Mouse (Mus musculus) heart, postnatal 0 days (tissue): ENCODE results near the gene Wwox. TPM values are rescaled to one million over a fixed set of nuclear protein-coding genes. Genes with fewer than 3 reads are reported as not detected.

Experiments
- ATAC-seq: fragments of 200-750 bp; cut with Nextera tagmentation; 2 replicates; pipeline ENCODE4 v1.8.0; 2017; ENCODE audit warnings: low read depth, moderate number of reproducible peaks, moderate library complexity; ENCODE audit not compliant: insufficient read depth
- DNase-seq: peaks from one replicate; pipeline ENCODE4 v3.0.0-alpha.2; 2016; ENCODE audit warnings: low spot score
- H3K27ac ChIP-seq: fragments of 300-500 bp; sonication (generic); 2 replicates; pipeline ENCODE4 v1.5.1; 2014; ENCODE audit warnings: low read depth, mild to moderate bottlenecking
- H3K27me3 ChIP-seq: fragments of 300-500 bp; sonication (generic); 2 replicates; pipeline ENCODE4 v1.6.1; 2014; ENCODE audit warnings: low read length, mixed read lengths; ENCODE audit not compliant: control insufficient read depth, insufficient read depth
- H3K36me3 ChIP-seq: fragments of 300-500 bp; sonication (generic); replicated peaks from 2 replicates; pipeline ENCODE4 v1.6.1; 2014; ENCODE audit warnings: low read length, mixed read lengths; ENCODE audit not compliant: control insufficient read depth, insufficient read depth
- H3K4me1 ChIP-seq: fragments of 300-500 bp; sonication (generic); 2 replicates; pipeline ENCODE4 v1.6.1; 2014; ENCODE audit warnings: antibody characterized with exemption; ENCODE audit not compliant: control insufficient read depth, insufficient read depth
- H3K4me2 ChIP-seq: fragments of 300-500 bp; sonication (generic); 2 replicates; pipeline ENCODE4 v1.6.1; 2014; ENCODE audit warnings: low read depth, mild to moderate bottlenecking, low read length, moderate library complexity
- H3K4me3 ChIP-seq: fragments of 300-500 bp; sonication (generic); 2 replicates; pipeline ENCODE4 v1.5.1; 2014; ENCODE audit warnings: low read depth, low read length
- H3K9ac ChIP-seq: fragments of 300-500 bp; sonication (generic); replicated peaks from 2 replicates; pipeline ENCODE4 v1.6.1; 2014; ENCODE audit warnings: low read depth, low read length, mixed read lengths
- H3K9me3 ChIP-seq: fragments of 300-500 bp; sonication (generic); replicated peaks from 2 replicates; pipeline ENCODE4 v1.6.1; 2016; ENCODE audit warnings: low read length; ENCODE audit not compliant: control insufficient read depth
- CTCF ChIP-seq: IDR thresholded peaks from 2 replicates; pipeline ENCODE4 v1.5.1; 2016; ENCODE audit warnings: antibody characterized with exemption, control low read depth, low read depth
- EP300 ChIP-seq: IDR thresholded peaks from 2 replicates; pipeline ENCODE4 v1.6.1; 2016; ENCODE audit warnings: antibody characterized with exemption, low read depth
- WGBS: fragments of 180-500 bp; shearing (Covaris S2); extraction: QIAGEN DNeasy Blood & Tissue Kit; methylation state at CpG from one replicate; pipeline ENCODE4 v1.1.7; 2014; 5-methylcytosine and 5-hydroxymethylcytosine counted together
- polyA plus RNA-seq: library from polyadenylated mRNA; unstranded; fragments of >200 nt; fragmentation: Nextera tagmentation; extraction: Ambion mirVana; gene quantifications from 2 replicates; pipeline ENCODE4 v1.2.1, GENCODE M21; 2015
- total RNA-seq: library from RNA; depleted of rRNA; stranded (reverse); fragments of >200 nt; gene quantifications from 2 replicates; pipeline ENCODE4 v1.2.3, GENCODE M21; 2014; ENCODE audit warnings: low replicate concordance

The Wwox gene
- total and polyA plus RNA-seq, 2 experiments from 2014 or later: 7.5 to 9.6 TPM

DNA sequence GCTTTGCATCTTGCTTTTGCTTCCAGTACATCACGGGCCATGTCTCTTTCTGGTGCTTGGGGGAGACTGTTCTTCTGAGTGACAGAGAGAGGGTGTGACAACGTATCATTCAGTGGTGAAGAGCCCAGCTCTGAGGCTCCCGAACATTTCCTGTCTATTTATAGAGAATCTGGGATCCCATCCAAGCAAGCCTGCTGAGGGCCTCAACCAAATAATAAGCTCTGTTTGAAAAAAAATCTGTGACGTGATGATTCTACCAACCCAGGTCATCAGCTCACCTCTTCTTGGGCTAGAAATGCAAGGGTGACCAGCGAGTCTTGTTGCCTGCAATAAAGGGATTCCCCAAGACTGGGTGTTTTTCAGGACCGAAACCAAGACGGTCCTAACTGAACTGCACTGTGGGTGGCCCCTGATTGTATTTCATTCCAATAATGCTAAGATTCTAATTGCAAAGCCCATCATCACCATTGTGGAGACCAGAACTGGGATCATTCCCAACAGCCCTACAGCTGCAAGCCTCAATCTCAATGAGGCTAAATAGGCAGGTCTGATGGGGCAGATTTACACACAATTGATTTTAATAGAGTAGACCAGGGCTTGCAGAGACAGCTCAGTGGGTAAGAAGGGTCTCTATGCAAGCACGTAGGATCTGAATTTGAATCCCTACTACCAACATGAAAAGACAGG lies 936.0 kb downstream of the Wwox start:
- ATAC-seq (peak; percentile 87), DNase-seq (peak; percentile 88)
- no peak overlapping the region for H3K9ac ChIP-seq
- TF ChIP-seq EP300: no peak
- TF ChIP-seq CTCF: no peak
- peak overlapping the region; percentile 25; the same call in 1 of the 2 replicates for H3K4me2 ChIP-seq
- H3K27me3 ChIP-seq: no peaks in the 10 kb centered on the region
- peaks cover 11% of the 10 kb centered on the region for H3K4me1 ChIP-seq
- H3K36me3 ChIP-seq: no peaks in the 10 kb centered on the region
- H3K27ac ChIP-seq: no peak overlapping the region
- no peak overlapping the region for H3K4me3 ChIP-seq
- no peaks in the 10 kb centered on the region for H3K9me3 ChIP-seq
- WGBS: 29% methylated on average over 8 of the region's 8 CpGs

DNA sequence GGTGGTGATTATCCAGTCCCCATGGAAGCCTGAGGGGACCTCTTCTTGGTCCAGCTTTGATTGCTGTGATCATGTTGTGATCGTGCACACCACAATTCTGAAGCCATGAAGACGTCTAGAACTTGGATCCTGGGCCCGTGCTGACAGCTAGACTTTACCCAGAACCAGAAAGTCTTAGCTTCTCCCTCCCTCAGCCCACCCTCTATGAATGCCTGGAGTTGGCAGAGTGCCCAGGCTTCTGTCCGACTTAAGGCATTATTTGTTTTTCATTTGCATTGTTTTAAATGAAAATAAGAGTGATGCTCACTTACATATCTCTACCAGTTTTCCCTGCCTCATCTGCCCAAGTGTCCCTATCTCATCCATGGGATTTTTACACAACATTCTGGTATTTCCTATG lies 937.9 kb downstream of the Wwox start:
- peaks cover 11% of the 10 kb centered on the region for H3K4me1 ChIP-seq
- DNase-seq: peak; percentile 30
- H3K9me3 ChIP-seq: no peaks in the 10 kb centered on the region
- H3K27ac ChIP-seq: no peak overlapping the region
- H3K9ac ChIP-seq: no peak overlapping the region
- no peak for ATAC-seq
- H3K4me2 ChIP-seq: no peak overlapping the region
- H3K4me3 ChIP-seq: no peak overlapping the region
- H3K36me3 ChIP-seq: no peaks in the 10 kb centered on the region
- TF ChIP-seq EP300 (no peak), CTCF (no peak)
- 16% methylated on average over 4 of the region's 4 CpGs for WGBS
- no peaks in the 10 kb centered on the region for H3K27me3 ChIP-seq

DNA sequence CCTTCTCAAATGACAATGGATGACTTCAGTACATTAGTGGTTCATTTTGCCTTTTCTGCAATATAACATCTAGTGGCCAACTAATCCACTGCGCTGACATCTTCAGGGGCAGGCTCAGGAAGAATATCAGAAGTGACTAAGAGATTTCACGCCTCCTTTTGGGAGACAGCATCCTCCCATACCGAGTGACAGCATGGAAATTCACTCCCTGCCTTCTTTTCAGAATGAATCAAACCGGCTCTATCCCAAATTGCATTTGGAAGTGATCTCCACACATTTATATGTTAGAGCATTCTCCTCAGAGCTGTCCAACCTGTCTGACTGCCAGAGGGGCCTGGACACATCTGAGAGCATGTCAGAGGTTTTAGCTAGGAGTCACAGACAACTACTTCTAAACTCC lies 940.6 kb downstream of the Wwox start:
- TF ChIP-seq CTCF: no peak
- TF ChIP-seq EP300: no peak
- H3K27ac ChIP-seq: no peak overlapping the region
- H3K9me3 ChIP-seq: no peaks in the 10 kb centered on the region
- DNase-seq (no peak), ATAC-seq (no peak)
- peaks cover 11% of the 10 kb centered on the region for H3K4me1 ChIP-seq
- H3K36me3 ChIP-seq: no peaks in the 10 kb centered on the region
- no peak overlapping the region for H3K9ac ChIP-seq
- WGBS: 65% methylated on average over 4 of the region's 4 CpGs
- H3K4me3 ChIP-seq: no peak overlapping the region
- H3K4me2 ChIP-seq: no peak overlapping the region
- no peaks in the 10 kb centered on the region for H3K27me3 ChIP-seq

DNA sequence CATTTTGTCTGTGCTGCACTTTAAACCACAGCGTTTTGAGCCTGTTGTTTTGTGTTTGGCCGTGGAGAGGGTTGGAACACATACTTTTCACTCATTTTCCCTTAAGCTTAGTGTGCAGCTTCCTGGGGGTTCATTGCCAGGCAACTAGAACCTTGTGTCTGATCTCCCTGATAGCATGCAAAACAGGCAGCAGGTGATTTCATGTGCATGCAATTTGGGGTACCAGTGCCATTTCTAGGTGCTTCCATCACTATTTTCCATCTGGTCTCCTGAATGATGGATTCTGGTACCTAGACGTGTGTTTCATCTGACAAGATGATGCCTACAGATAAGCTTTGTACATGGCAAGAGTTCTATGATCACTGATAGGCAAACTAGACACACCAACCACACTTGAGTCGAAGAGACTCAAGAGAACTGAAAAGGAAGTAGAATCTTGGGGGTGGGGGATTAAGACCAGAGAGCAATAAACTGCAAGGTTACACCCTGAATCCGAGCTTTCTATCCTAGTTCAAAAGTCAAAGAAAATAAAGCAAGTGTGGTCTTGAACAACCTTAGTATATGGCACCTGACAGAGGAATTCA lies 951.6 kb downstream of the Wwox start:
- Histone ChIP-seq H3K27me3 (no peaks in the 10 kb centered on the region), H3K9me3 (no peaks in the 10 kb centered on the region), H3K36me3 (no peaks in the 10 kb centered on the region), H3K4me1 (no peaks in the 10 kb centered on the region), H3K4me3 (no peak overlapping the region), H3K9ac (no peak overlapping the region), H3K4me2 (no peak overlapping the region), H3K27ac (no peak overlapping the region)
- DNase-seq (no peak), ATAC-seq (no peak)
- no peak for TF ChIP-seq CTCF
- no peak for TF ChIP-seq EP300
- WGBS: 83% methylated on average over 5 of the region's 5 CpGs

DNA sequence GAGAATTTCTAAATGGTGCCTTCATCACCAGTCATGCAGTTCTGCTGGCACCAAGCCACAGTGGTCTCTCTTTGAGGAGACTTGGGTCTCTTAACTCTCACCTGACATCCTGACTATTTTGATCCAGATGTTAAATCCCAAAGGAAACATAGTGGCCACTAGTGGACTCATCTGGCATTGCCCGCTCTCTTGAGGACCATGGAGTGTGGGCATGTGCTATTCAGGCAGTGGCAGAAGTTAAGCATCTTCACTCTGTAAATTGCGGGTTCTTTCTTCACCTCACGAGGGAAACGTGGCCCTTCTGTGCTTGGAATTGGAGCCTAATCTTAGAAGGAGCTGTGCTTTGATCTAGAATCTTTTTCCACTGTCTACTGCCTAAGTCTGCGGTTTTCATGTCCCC lies 956.4 kb downstream of the Wwox start:
- Histone ChIP-seq H3K9ac (no peak overlapping the region), H3K4me3 (no peak overlapping the region), H3K36me3 (no peaks in the 10 kb centered on the region), H3K27ac (no peak overlapping the region), H3K9me3 (no peaks in the 10 kb centered on the region), H3K4me2 (no peak overlapping the region), H3K27me3 (no peaks in the 10 kb centered on the region), H3K4me1 (no peaks in the 10 kb centered on the region)
- DNase-seq: no peak
- TF ChIP-seq EP300: no peak
- TF ChIP-seq CTCF: peak; percentile 64
- WGBS: 60% methylated on average over 5 of the region's 5 CpGs
- ATAC-seq: no peak

DNA sequence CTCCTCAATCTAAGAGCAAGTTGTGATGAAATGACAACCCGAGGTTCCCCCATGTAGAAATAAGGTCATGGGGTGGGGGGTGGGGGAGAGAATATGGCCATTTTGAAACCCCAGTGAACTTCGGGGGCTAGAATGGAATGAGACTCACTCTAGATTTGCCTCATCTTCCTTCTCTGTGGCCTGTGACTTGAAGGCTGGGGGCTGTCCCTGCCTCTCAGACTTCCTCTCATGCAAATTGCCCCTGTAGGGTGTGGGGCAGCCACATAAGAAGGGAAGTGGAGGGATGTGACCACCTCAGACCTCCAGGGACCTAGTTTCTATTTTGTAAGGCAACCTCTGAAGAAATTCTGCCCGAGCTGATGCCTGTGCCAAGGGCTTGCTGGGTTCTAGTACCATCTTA lies 958.5 kb downstream of the Wwox start:
- Histone ChIP-seq H3K4me3 (no peak overlapping the region), H3K9ac (no peak overlapping the region), H3K27me3 (no peaks in the 10 kb centered on the region), H3K4me1 (no peaks in the 10 kb centered on the region), H3K4me2 (no peak overlapping the region), H3K27ac (no peak overlapping the region), H3K9me3 (no peaks in the 10 kb centered on the region), H3K36me3 (no peaks in the 10 kb centered on the region)
- WGBS: 82% methylated on average over 3 of the region's 3 CpGs
- DNase-seq: no peak
- ATAC-seq: no peak
- TF ChIP-seq CTCF: no peak
